Mouse (Mus musculus) intestine, embryonic 14.5 days (tissue): ENCODE measurements around the gene Snx25. TPM values are rescaled to one million over a fixed set of nuclear protein-coding genes. Genes with fewer than 3 reads are reported as not detected.
"Not testable (repeated sequence)": the region's sequence is repeated elsewhere in the genome, so short reads cannot be mapped to it uniquely, and the experiment has no call there.

Experiments used
- ATAC-seq: fragments of 200-750 bp; cut with Nextera tagmentation; replicated peaks from 2 replicates; pipeline ENCODE4 v1.8.0; 2017; ENCODE audit warnings: low read depth, moderate number of reproducible peaks, moderate TSS enrichment, moderate library complexity; ENCODE audit not compliant: low FRiP score, low TSS enrichment
- DNase-seq: peaks from one replicate; pipeline ENCODE4 v3.0.0-alpha.2; 2018; ENCODE audit warnings: low spot score
- H3K27ac ChIP-seq: fragments of 300-500 bp; sonication (generic); 2 replicates; pipeline ENCODE4 v1.5.1; 2014; ENCODE audit warnings: low read depth, mild to moderate bottlenecking, control low read depth
- H3K27me3 ChIP-seq: fragments of 300-500 bp; sonication (generic); replicated peaks from 2 replicates; pipeline ENCODE4 v1.6.1; 2014; ENCODE audit warnings: low read length, control low read depth; ENCODE audit not compliant: control insufficient read depth, insufficient read depth
- H3K36me3 ChIP-seq: fragments of 300-500 bp; sonication (generic); 2 replicates; pipeline ENCODE4 v1.6.1; 2014; ENCODE audit warnings: low read length, control low read depth; ENCODE audit not compliant: control insufficient read depth, insufficient read depth
- H3K4me1 ChIP-seq: fragments of 300-500 bp; sonication (generic); replicated peaks from 2 replicates; pipeline ENCODE4 v1.6.1; 2014; ENCODE audit warnings: low read length, control low read depth, mixed read lengths; ENCODE audit not compliant: control insufficient read depth, insufficient read depth
- H3K4me2 ChIP-seq: fragments of 300-500 bp; sonication (generic); 2 replicates; pipeline ENCODE4 v1.6.1; 2014; ENCODE audit warnings: low read length
- H3K4me3 ChIP-seq: fragments of 300-500 bp; sonication (generic); 2 replicates; pipeline ENCODE4 v1.5.1; 2014; ENCODE audit warnings: low read depth, low read length, control low read depth, mixed read lengths
- H3K9ac ChIP-seq: fragments of 300-500 bp; sonication (generic); 2 replicates; pipeline ENCODE4 v1.6.1; 2014; ENCODE audit warnings: mild to moderate bottlenecking, low read length
- H3K9me3 ChIP-seq: fragments of 300-500 bp; sonication (generic); 2 replicates; pipeline ENCODE4 v1.6.1; 2016; ENCODE audit warnings: low read length, control low read depth; ENCODE audit not compliant: control insufficient read depth
- WGBS: fragments of 180-500 bp; shearing (Covaris S2); extraction: QIAGEN DNeasy Blood & Tissue Kit; methylation state at CpG from one replicate; pipeline ENCODE4 v1.1.7; 2014; 5-methylcytosine and 5-hydroxymethylcytosine counted together
- polyA plus RNA-seq: library from polyadenylated mRNA; unstranded; fragments of >200 nt; fragmentation: Nextera tagmentation; extraction: Ambion mirVana; gene quantifications from 2 replicates; pipeline ENCODE4 v1.2.1, GENCODE M21; 2014

Gene Snx25
- polyA plus RNA-seq, 1 experiment from 2014 or later = 11.2 TPM

DNA sequence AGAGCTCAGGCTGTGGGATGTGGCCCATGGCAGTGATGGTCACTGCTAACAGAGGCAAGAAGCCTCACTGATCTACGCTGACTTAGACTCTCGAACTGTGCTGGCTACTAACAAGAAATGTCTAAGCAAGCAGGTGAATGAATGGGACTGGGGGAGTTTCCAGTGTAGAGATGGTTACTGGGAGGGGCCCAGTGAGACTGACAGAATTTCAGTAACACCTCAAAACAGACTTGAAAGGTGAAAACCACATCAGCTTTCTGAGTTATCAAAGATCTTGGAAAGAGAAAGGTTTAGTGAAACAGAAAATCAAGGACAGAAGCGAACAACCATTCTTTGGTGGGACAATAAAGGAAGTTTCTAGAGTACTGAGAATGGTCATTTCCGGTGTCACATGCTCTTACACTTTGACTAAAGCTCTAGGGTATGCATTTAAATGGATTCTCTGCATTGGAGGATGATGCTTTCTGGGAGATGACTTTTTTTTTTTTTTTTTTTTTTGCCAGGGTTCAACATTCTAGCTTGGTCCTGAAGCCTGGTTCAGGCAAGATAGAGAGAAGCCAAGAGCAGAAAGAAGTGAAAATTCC lies 9.4 kb downstream of the Snx25 start:
- H3K27ac ChIP-seq = no peak overlapping the region
- H3K27me3 ChIP-seq = no peaks in the 10 kb centered on the region
- no peak overlapping the region for H3K9ac ChIP-seq
- no peak for ATAC-seq
- WGBS = 96% methylated on average over 4 of the region's 4 CpGs
- H3K4me2 ChIP-seq = no peak overlapping the region
- no peaks in the 10 kb centered on the region for H3K36me3 ChIP-seq
- no peak overlapping the region for H3K4me3 ChIP-seq
- no peak for DNase-seq
- no peaks in the 10 kb centered on the region for H3K9me3 ChIP-seq
- H3K4me1 ChIP-seq = 0 out of 2 replicates have a peak, but pooled peaks cover 6% of the 10 kb centered on the region

GRCm38 (mm10) chr8:46141688-46142087 lies 10.3 kb downstream of the Snx25 start:
- ATAC-seq (no peak), DNase-seq (no peak)
- H3K4me2 ChIP-seq = no peak overlapping the region
- H3K9me3 ChIP-seq = no peaks in the 10 kb centered on the region
- 90% methylated on average over 3 of the region's 3 CpGs for WGBS
- 0 out of 2 replicates have a peak, but pooled peaks cover 6% of the 10 kb centered on the region for H3K4me1 ChIP-seq
- H3K27me3 ChIP-seq = no peaks in the 10 kb centered on the region
- H3K4me3 ChIP-seq = no peak overlapping the region
- H3K36me3 ChIP-seq = no peaks in the 10 kb centered on the region
- H3K27ac ChIP-seq = no peak overlapping the region
- no peak overlapping the region for H3K9ac ChIP-seq

DNA sequence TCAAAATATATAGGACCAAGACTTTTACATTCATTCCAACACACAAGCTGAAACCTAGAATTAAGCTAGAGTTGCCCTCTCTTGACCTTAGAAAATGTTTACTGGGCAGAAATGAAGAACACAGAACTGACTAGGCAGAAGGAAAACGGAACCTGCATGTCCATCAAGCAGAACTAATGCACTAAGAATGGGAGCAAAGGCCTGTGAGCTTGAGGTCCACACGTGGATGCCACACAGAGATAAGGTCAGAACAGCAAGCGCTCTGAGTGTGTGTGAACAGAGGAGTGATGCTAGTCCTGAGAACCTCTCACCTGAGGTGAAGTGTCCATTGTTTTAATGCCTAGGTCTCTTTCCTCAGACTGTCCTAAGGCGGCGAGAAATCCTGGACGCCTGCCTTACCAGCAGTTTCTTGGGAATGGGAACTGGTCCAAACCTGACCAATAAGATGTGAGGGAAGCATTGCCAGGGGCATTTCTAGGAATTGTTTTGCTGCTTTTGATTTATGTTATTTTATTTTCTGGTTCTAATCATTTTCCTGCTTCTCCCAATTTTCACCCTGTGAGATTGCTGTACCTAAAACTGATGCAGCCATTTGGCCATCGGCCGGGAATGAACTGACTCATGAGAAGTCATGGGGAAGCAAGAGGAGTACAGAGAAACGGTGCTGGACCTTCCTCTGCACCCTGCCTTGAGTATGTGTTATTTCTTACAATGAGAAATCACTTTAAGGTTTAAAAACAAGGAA lies 11.4 kb downstream of the Snx25 start:
- Histone ChIP-seq H3K27ac (no peak overlapping the region), H3K9me3 (no peaks in the 10 kb centered on the region), H3K4me2 (no peak overlapping the region), H3K9ac (no peak overlapping the region), H3K4me3 (no peak overlapping the region), H3K27me3 (no peaks in the 10 kb centered on the region), H3K4me1 (0 out of 2 replicates have a peak, but pooled peaks cover 6% of the 10 kb centered on the region), H3K36me3 (no peaks in the 10 kb centered on the region)
- no peak for DNase-seq
- ATAC-seq = no peak
- 82% methylated on average over 9 of the region's 9 CpGs for WGBS

DNA sequence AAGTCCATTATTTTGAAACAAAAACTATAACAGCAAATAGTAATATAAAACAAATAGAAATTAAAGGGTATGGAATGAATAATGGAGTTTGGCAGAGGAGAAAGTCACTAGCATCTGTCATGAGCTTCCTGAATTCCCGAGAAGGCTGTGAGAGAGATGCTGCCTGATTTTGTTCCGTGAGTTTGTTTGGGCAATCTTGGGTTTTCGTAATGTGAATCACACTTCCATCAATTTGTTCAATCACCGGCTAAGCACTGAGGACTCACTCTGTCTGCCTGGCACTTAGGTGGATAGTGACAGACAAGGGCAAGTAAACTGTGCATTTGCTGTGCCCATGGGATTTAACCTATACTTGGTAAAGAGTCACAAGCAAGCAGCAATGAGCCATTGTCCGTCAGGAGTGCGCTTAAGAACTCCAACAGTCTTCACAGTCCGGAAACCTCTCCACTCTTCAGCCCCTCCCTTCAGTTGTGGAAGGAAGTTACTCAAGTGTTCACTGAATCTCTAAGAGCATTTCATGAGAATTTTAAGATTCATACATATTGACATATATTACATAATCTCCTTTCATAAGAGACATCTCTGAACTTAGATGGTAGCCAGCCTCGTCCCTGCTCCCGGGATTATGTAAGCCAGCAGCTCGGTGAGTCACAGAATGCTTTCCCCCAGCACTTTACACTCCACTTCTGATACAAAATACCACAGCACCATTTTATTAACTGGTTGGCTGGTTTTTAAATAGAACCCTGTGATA lies 13.9 kb downstream of the Snx25 start:
- Histone ChIP-seq H3K4me1 (no peaks in the 10 kb centered on the region), H3K9me3 (no peaks in the 10 kb centered on the region), H3K27ac (no peak overlapping the region), H3K4me3 (no peak overlapping the region), H3K4me2 (no peak overlapping the region), H3K27me3 (no peaks in the 10 kb centered on the region), H3K36me3 (no peaks in the 10 kb centered on the region), H3K9ac (no peak overlapping the region)
- 87% methylated on average over 10 of the region's 10 CpGs for WGBS
- no peak for DNase-seq
- no peak for ATAC-seq

GRCm38 (mm10) chr8:46137336-46137735 lies 14.6 kb downstream of the Snx25 start:
- no peaks in the 10 kb centered on the region for H3K36me3 ChIP-seq
- H3K4me1 ChIP-seq = no peaks in the 10 kb centered on the region
- no peak for ATAC-seq
- no peak overlapping the region for H3K4me2 ChIP-seq
- H3K9ac ChIP-seq = no peak overlapping the region
- no peaks in the 10 kb centered on the region for H3K9me3 ChIP-seq
- no peak overlapping the region for H3K4me3 ChIP-seq
- H3K27me3 ChIP-seq = no peaks in the 10 kb centered on the region
- no peak for DNase-seq
- WGBS = 74% methylated on average over 1 of the region's 1 CpGs
- H3K27ac ChIP-seq = no peak overlapping the region

DNA sequence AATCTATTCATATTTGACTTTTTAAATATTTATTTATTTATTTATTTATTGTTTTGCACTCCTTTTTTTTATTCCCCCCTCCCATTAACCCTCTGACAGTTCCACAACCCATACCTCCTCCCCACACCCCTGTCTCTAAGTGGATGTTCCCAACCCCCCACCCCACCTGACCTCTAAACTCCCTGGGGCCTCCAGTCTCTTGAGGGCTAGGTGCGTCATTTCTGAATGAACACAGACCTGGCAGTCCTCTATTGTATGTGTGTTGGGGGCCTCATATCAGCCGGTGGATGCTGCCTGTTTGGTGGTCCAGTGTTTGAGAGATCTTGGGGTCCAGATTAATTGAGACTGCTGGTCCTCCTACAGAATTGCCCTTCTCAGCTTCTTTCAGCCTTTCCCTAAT lies 16.4 kb downstream of the Snx25 start:
- H3K27ac ChIP-seq, H3K4me1 ChIP-seq, H3K9ac ChIP-seq, H3K27me3 ChIP-seq, H3K4me3 ChIP-seq, H3K36me3 ChIP-seq, H3K4me2 ChIP-seq, DNase-seq, ATAC-seq, H3K9me3 ChIP-seq: not testable (repeated sequence)
- 93% methylated on average over 2 of the region's 2 CpGs for WGBS

- H3K36me3 ChIP-seq = no peaks in the 10 kb centered on the region
- H3K4me1 ChIP-seq = no peaks in the 10 kb centered on the region
- no peak overlapping the region for H3K4me3 ChIP-seq
- H3K4me2 ChIP-seq = no peak overlapping the region
- H3K9me3 ChIP-seq = no peaks in the 10 kb centered on the region
- H3K27ac ChIP-seq = no peak overlapping the region
- DNase-seq (no peak), ATAC-seq (no peak)
- 63% methylated on average over 2 of the region's 2 CpGs for WGBS
- no peak overlapping the region for H3K9ac ChIP-seq
- no peaks in the 10 kb centered on the region for H3K27me3 ChIP-seq
These were observed 21.5 kb downstream of the Snx25 start for GRCm38 (mm10) chr8:46130426-46130825.

- H3K4me1 ChIP-seq = no peaks in the 10 kb centered on the region; the same call in 1 of the 2 replicates
- no peak overlapping the region for H3K27ac ChIP-seq
- no peak overlapping the region for H3K4me3 ChIP-seq
- ATAC-seq (no peak), DNase-seq (no peak)
- H3K4me2 ChIP-seq = no peak overlapping the region
- no peaks in the 10 kb centered on the region for H3K36me3 ChIP-seq
- H3K27me3 ChIP-seq = no peaks in the 10 kb centered on the region
- H3K9ac ChIP-seq = no peak overlapping the region
- no peaks in the 10 kb centered on the region for H3K9me3 ChIP-seq
- WGBS = 74% methylated on average over 2 of the region's 2 CpGs
These were observed 29.5 kb downstream of the Snx25 start for GRCm38 (mm10) chr8:46122498-46122897.
